Mouse (Mus musculus): ENCODE data around the gene Prima1. TPM values are rescaled to one million over a fixed set of nuclear protein-coding genes. Genes with fewer than 3 reads are reported as not detected.

Gene Prima1
- total and polyA plus RNA-seq, 3 experiments, result 0.29 to 1.4 (median 0.43) TPM

DNA sequence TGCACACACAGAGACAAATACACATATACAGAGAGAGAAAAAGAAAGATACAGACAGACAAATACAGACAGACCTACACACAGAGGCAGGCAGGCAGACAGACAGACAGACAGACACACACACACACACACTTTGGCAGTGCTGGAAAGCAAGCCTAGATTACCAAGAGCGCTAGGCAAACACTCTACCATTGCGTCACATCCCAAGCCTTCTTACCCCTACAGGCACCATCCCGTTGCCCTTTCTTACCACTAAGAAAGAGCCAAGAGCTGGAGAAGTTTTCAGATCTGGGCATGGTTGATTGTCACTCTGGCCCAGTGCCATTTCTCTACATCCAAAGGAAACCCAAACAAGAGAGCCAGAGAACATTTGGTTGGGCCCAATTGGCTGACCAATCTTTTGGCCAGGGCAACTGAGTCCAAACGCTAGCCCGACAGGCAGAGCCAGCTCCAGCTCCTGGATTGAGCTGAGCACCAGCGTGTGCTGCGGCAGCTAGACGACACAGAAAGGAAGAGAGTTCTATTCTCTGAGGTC, 11.0 kb upstream of the Prima1 start:
- Histone ChIP-seq H3K36me3 (ENCODE audit: control insufficient read depth, insufficient read depth, low read length) (no peaks in the 10 kb centered on the region), H3K79me2 (replicated peaks; ENCODE audit: control insufficient read depth, insufficient read depth, low read length) (no peaks in the 10 kb centered on the region), H3K27ac (no peak overlapping the region), H3K4me1 (ENCODE audit: control insufficient read depth, insufficient read depth, low read length) (no peaks in the 10 kb centered on the region), H3K27me3 (ENCODE audit: control insufficient read depth, insufficient read depth, low read length) (no peaks in the 10 kb centered on the region), H3K9ac (ENCODE audit: low read depth, low read length) (no peak overlapping the region), H3K4me3 (no peak overlapping the region)
- intact Hi-C loops (cut with DNase I), result no loop called here
- DNase-seq, result no peak
- WGBS, result 86% methylated on average over 8 of the region's 8 CpGs
- TF ChIP-seq CTCF (IDR thresholded peaks at IDR 0.05), result no peak
- TF ChIP-seq POLR2A (IDR thresholded peaks at IDR 0.05; ENCODE audit: insufficient read depth, low read depth, low read length), result no peak
- TF ChIP-seq EP300 (IDR thresholded peaks at IDR 0.05; ENCODE audit: insufficient read depth, low read depth, low read length), result no peak

DNA sequence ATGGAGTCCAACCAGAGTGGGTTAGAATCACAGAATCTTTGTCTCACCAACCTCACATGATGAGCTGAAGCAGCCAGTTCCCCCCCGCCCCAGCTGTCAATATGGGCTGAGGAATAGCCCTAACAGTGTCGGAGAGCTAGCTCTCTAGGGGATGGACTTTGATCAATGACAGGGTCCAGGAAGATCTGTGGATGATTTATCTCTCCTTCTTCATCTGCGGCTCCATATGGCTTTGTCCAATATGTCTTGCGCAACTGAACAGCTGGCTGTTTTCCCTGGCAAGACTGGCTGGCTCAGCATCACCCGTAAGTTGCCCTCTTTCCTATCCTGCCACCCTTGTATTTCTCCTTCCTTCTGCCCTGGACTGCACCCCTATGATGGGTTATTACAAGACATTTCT, 9.2 kb upstream of the Prima1 start:
- intact Hi-C loops (cut with DNase I), result no loop called here
- Histone ChIP-seq H3K79me2 (replicated peaks; ENCODE audit: control insufficient read depth, insufficient read depth, low read length) (no peaks in the 10 kb centered on the region), H3K36me3 (ENCODE audit: control insufficient read depth, insufficient read depth, low read length) (no peaks in the 10 kb centered on the region), H3K9ac (ENCODE audit: low read depth, low read length) (no peak overlapping the region), H3K4me1 (ENCODE audit: control insufficient read depth, insufficient read depth, low read length) (no peaks in the 10 kb centered on the region), H3K27me3 (ENCODE audit: control insufficient read depth, insufficient read depth, low read length) (no peaks in the 10 kb centered on the region), H3K4me3 (no peak overlapping the region), H3K27ac (no peak overlapping the region)
- 82% methylated on average over 5 of the region's 5 CpGs for WGBS
- TF ChIP-seq EP300 (IDR thresholded peaks at IDR 0.05; ENCODE audit: insufficient read depth, low read depth, low read length) (no peak), POLR2A (IDR thresholded peaks at IDR 0.05; ENCODE audit: insufficient read depth, low read depth, low read length) (no peak), CTCF (IDR thresholded peaks at IDR 0.05) (no peak)
- DNase-seq, result peak in 1 of 2 experiments; percentile 24

DNA sequence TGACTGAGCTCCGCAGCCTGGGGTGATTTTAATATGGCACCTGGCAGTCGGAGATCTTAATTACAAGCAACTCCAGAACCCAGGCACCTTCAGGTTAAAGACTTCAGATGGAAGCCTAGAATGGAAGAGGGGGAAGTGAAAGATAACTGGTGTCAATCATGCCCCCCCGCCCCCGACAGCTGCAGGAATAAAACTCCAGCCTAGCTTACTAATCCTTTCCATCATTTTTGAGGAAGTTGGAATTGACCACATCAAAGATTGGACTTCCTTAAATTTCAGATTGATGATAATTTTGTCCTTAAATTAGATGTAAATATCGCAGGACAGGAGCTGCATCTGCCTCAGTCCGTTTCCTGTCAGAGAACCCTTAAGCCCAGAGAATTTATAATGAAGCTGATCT, 8.4 kb upstream of the Prima1 start:
- Histone ChIP-seq H3K9ac (ENCODE audit: low read depth, low read length) (no peak overlapping the region), H3K36me3 (ENCODE audit: control insufficient read depth, insufficient read depth, low read length) (no peaks in the 10 kb centered on the region), H3K4me3 (no peak overlapping the region), H3K4me1 (ENCODE audit: control insufficient read depth, insufficient read depth, low read length) (no peaks in the 10 kb centered on the region), H3K27ac (no peak overlapping the region), H3K27me3 (ENCODE audit: control insufficient read depth, insufficient read depth, low read length) (no peaks in the 10 kb centered on the region), H3K79me2 (replicated peaks; ENCODE audit: control insufficient read depth, insufficient read depth, low read length) (no peaks in the 10 kb centered on the region)
- no peak for DNase-seq
- intact Hi-C loops (cut with DNase I), result no loop called here
- WGBS, result 66% methylated on average over 6 of the region's 6 CpGs
- TF ChIP-seq POLR2A (IDR thresholded peaks at IDR 0.05; ENCODE audit: insufficient read depth, low read depth, low read length) (no peak), CTCF (IDR thresholded peaks at IDR 0.05) (no peak), EP300 (IDR thresholded peaks at IDR 0.05; ENCODE audit: insufficient read depth, low read depth, low read length) (no peak)

DNA sequence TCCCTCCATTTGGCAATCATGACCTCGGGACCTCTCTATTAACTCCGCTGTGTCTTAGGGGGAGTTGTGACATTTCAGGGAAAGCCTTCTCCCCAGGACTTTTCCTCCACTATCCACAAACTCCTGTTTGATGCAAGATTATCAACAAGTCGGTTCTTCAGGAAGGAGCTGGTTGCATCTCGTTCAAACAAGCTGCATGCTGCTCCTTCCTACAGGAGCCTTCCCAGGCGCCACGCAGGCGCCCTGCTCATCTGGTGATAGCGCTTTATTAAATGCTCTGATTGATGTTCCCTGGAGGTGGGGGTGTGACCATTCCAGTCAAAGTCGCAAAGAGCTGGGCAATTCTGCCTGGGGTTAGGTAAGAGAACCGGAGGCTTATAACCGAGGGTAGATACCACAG, 1.1 kb upstream of the Prima1 start:
- H3K79me2 ChIP-seq (replicated peaks; ENCODE audit: control insufficient read depth, insufficient read depth, low read length), result no peaks in the 10 kb centered on the region
- H3K27me3 ChIP-seq (ENCODE audit: control insufficient read depth, insufficient read depth, low read length), result peaks cover 5% of the 10 kb centered on the region
- H3K36me3 ChIP-seq (ENCODE audit: control insufficient read depth, insufficient read depth, low read length), result no peaks in the 10 kb centered on the region
- H3K4me1 ChIP-seq (ENCODE audit: control insufficient read depth, insufficient read depth, low read length), result no peaks in the 10 kb centered on the region
- H3K9ac ChIP-seq (ENCODE audit: low read depth, low read length), result no peak overlapping the region
- TF ChIP-seq CTCF (IDR thresholded peaks at IDR 0.05) (no peak), EP300 (IDR thresholded peaks at IDR 0.05; ENCODE audit: insufficient read depth, low read depth, low read length) (no peak), POLR2A (IDR thresholded peaks at IDR 0.05; ENCODE audit: insufficient read depth, low read depth, low read length) (no peak)
- WGBS, result 21% methylated on average over 11 of the region's 11 CpGs
- DNase-seq, result no peak
- intact Hi-C loops (cut with DNase I), result loop anchor here (5.0 kb wide), 1 partner anchor 59 kb away; no protein-coding TSS in a partner anchor
- H3K27ac ChIP-seq, result no peak overlapping the region
- no peak overlapping the region for H3K4me3 ChIP-seq

DNA sequence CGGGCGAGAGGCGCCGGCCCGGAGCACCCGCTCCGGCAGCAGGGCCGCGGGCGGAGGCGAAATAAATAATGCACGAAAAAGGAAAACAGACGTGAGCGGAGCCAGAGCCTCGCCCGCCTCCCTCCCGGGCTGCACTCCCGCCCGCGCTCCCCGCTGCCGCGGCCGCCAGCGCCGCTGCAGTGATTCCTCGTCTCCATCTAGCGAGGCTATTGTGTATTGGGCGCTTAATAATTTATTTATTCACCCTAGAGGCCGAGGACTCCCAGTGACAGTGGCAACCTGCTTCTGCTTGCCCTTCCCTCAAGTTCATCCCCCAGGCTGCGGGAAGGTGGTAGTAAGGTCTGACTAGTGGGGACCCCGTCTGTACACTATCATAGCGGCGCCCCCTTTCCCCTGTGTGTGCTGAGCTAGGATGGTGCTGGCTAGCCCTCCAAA, 658 bp upstream of the Prima1 start:
- Histone ChIP-seq H3K4me3 (peak overlapping the region; percentile 50), H3K27me3 (ENCODE audit: control insufficient read depth, insufficient read depth, low read length) (peaks cover 5% of the 10 kb centered on the region), H3K27ac (peak overlapping the region; percentile 48; the same call in 1 of the 2 replicates), H3K9ac (ENCODE audit: low read depth, low read length) (peak overlapping the region; percentile 69), H3K79me2 (replicated peaks; ENCODE audit: control insufficient read depth, insufficient read depth, low read length) (no peaks in the 10 kb centered on the region), H3K36me3 (ENCODE audit: control insufficient read depth, insufficient read depth, low read length) (no peaks in the 10 kb centered on the region), H3K4me1 (ENCODE audit: control insufficient read depth, insufficient read depth, low read length) (no peaks in the 10 kb centered on the region)
- DNase-seq, result peak; percentile 62 to 63
- TF ChIP-seq EP300 (IDR thresholded peaks at IDR 0.05; ENCODE audit: insufficient read depth, low read depth, low read length) (no peak), CTCF (IDR thresholded peaks at IDR 0.05) (peak; percentile 65), POLR2A (IDR thresholded peaks at IDR 0.05; ENCODE audit: insufficient read depth, low read depth, low read length) (no peak)
- WGBS, result 1% methylated on average over 34 of the region's 34 CpGs
- intact Hi-C loops (cut with DNase I), result loop anchor here (1.0 to 5.0 kb wide), 2 partner anchors 60 to 98 kb away; no protein-coding TSS in a partner anchor

DNA sequence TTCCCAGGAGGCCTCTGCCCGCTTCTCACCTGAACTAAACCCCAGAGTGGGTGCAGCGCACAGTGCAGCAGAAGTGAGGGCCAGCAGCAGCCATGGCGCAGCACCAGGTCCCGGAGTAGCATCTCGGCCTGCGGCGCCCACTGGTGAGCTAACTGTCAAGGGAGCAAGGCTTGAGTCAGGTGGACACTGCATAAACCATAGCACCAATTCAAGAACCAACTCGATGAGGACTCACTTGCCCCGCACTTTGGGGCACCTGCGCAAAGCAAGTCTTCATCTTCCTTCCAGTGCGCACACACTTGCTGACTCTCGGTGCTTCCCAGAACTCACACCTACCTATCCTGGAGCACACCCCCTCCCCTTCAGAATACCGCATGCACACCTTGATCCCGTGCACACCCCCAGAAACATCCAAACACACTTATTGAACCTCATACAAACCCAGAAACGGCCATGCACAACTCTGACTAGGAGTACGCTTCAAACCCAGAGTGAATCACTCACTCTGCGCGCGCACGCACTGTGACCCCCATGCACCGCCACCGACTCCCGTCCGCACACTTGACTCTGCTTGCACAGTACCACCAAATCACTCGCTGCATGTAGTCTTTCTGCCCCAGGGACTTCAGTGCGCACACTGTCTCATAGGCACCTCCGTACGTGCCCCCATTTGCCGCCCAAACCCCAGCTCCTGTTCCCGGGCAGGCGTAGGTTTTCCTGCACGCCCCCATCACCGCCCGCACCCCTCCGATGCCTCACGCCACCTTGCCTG, 453 bp downstream of the Prima1 start:
- Histone ChIP-seq H3K27ac (no peak overlapping the region), H3K27me3 (ENCODE audit: control insufficient read depth, insufficient read depth, low read length) (peaks cover 5% of the 10 kb centered on the region)

More for the DNA sequence above, 453 bp downstream of the Prima1 start:
- TF ChIP-seq CTCF (IDR thresholded peaks at IDR 0.05), result no peak
- no peak for TF ChIP-seq EP300 (IDR thresholded peaks at IDR 0.05; ENCODE audit: insufficient read depth, low read depth, low read length)
- no peak for TF ChIP-seq POLR2A (IDR thresholded peaks at IDR 0.05; ENCODE audit: insufficient read depth, low read depth, low read length)
- H3K36me3 ChIP-seq (ENCODE audit: control insufficient read depth, insufficient read depth, low read length), result no peaks in the 10 kb centered on the region
- no peak for DNase-seq
- 28% methylated on average over 36 of the region's 36 CpGs for WGBS
- no peaks in the 10 kb centered on the region for H3K4me1 ChIP-seq (ENCODE audit: control insufficient read depth, insufficient read depth, low read length)
- peak overlapping the region; percentile 22; the same call in 1 of the 2 replicates for H3K9ac ChIP-seq (ENCODE audit: low read depth, low read length)
- no peaks in the 10 kb centered on the region for H3K79me2 ChIP-seq (replicated peaks; ENCODE audit: control insufficient read depth, insufficient read depth, low read length)
- intact Hi-C loops (cut with DNase I), result loop anchor here (1.0 to 5.0 kb wide), 2 partner anchors 61 to 97 kb away; no protein-coding TSS in a partner anchor
- H3K4me3 ChIP-seq, result peak overlapping the region; percentile 50

Data from heart, adult 2 months (tissue).